Mouse (Mus musculus) adrenal gland, adult 8-10 months (tissue): ENCODE results near the gene Msx1. TPM values are rescaled to one million over a fixed set of nuclear protein-coding genes. Genes with fewer than 3 reads are reported as not detected.

Source experiments
- DNase-seq: peaks from one replicate; pipeline ENCODE4 v3.0.0; 2022
- total RNA-seq, 4 experiments: library from RNA; stranded (reverse); gene quantifications; 2 replicates each; pipeline ENCODE4 v1.2.4; 2022

The Msx1 gene
- total RNA-seq, 4 experiments from 2014 or later = 1.2 to 3.7 (median 2.3) TPM

GRCm38 (mm10) chr5:37825611-37826445 lies 1.4 kb upstream of the Msx1 start:
- no peak for DNase-seq

GRCm38 (mm10) chr5:37825111-37825600 lies 773 bp upstream of the Msx1 start:
- no peak for DNase-seq

- no peak for DNase-seq
Measured at GRCm38 (mm10) chr5:37823721-37824460, 492 bp downstream of the Msx1 start.

- no peak for DNase-seq
Measured at GRCm38 (mm10) chr5:37822791-37823720, 1.3 kb downstream of the Msx1 start.

- DNase-seq = no peak
Measured at GRCm38 (mm10) chr5:37822116-37822707, 2.2 kb downstream of the Msx1 start.

GRCm38 (mm10) chr5:37821111-37821601 lies 3.2 kb downstream of the Msx1 start:
- DNase-seq = no peak

- DNase-seq = no peak
Measured at GRCm38 (mm10) chr5:37820689-37821088, 3.7 kb downstream of the Msx1 start.

GRCm38 (mm10) chr5:37819971-37820370 lies 4.4 kb downstream of the Msx1 start:
- no peak for DNase-seq

GRCm38 (mm10) chr5:37819541-37819940 lies 4.8 kb downstream of the Msx1 start:
- DNase-seq = no peak

GRCm38 (mm10) chr5:37818533-37819215 lies 5.7 kb downstream of the Msx1 start:
- DNase-seq = no peak

GRCm38 (mm10) chr5:37817658-37818532 lies 6.5 kb downstream of the Msx1 start:
- no peak for DNase-seq

- DNase-seq = no peak
Measured at GRCm38 (mm10) chr5:37816907-37817657, 7.3 kb downstream of the Msx1 start.

GRCm38 (mm10) chr5:37815909-37816308 lies 8.5 kb downstream of the Msx1 start:
- no peak for DNase-seq

GRCm38 (mm10) chr5:37814169-37814568 lies 10.2 kb downstream of the Msx1 start:
- DNase-seq = no peak

- DNase-seq = no peak
Measured at GRCm38 (mm10) chr5:37805291-37805690, 19.1 kb downstream of the Msx1 start.

GRCm38 (mm10) chr5:37804512-37805118 lies 19.8 kb downstream of the Msx1 start:
- DNase-seq = no peak

- no peak for DNase-seq
Measured at GRCm38 (mm10) chr5:37797251-37797650, 27.1 kb downstream of the Msx1 start.

- DNase-seq = no peak
Measured at GRCm38 (mm10) chr5:37796751-37797150, 27.6 kb downstream of the Msx1 start.

- no peak for DNase-seq
Measured at GRCm38 (mm10) chr5:37795691-37796090, 28.7 kb downstream of the Msx1 start.
